Mouse (Mus musculus) layer of hippocampus, postnatal 36 days (tissue): ENCODE results near the gene Rasal2. TPM values are rescaled to one million over a fixed set of nuclear protein-coding genes. Genes with fewer than 3 reads are reported as not detected.

Experiments used
- DNase-seq, 2 experiments: peaks; one replicate each; pipeline ENCODE4 v3.0.0; 2022
- total RNA-seq, 2 experiments: library from RNA; stranded (reverse); gene quantifications; 2 replicates each; pipeline ENCODE4 v1.2.3; 2021

The Rasal2 gene
- total RNA-seq, 2 experiments from 2014 or later: 73.6 to 99.1 TPM

DNA sequence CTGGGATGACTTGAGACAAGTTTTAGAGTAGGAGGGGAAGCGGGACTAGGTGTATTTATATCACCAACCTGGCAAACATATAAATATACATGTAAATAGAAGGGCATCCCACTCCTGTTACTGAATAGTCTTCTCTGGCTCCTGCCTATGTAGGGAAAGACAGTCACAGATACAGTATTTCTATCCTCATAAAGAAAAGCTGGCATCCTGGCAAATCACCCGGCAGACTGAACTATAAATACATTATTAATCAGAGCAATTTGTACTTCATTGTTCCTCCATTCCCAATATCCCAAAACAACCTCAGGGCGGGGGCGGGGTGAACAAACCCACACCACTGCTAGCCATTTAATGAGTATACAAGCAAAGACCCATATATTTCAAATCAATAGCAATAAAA, 26.7 kb upstream of the Rasal2 start:
- peak in 1 of 2 experiments; percentile 16 for DNase-seq

DNA sequence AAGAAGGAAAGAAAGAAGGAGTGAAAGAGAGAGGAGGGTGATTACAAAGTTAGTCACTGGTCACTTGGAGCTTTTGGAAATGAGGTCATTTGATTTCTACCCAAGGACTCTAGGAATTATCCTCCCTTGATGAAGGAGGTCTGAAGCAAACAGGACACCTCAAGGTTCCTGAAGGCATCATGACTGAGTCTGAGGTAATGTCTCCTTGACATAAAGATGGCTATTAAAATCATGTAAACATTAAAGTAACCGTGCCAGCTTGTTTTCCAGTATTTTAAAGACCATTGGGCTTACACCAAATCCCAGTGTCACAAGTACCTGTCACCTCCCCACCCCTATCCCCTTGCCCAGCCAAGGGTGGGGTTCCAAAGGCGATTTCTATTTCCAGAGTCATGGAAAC, 25.9 kb upstream of the Rasal2 start:
- DNase-seq: no peak

DNA sequence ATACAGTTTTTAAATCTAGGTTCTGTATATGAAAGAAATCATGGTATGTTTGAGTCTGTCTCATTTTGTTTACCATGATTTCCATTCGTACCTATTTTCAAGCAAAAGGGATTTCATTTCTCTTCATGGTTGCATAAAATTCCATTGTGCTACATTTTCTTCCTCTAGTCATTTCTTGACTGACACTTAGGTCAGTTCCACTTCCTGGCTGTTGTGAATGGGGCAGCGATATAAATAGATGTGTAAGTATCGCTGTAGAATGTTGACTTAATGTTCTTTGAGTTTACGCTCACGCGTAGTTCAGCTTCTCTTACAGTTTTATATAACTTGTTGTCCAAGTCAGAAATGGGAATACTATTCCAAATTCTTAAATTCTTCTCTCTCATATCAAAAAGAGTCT, 23.5 kb upstream of the Rasal2 start:
- DNase-seq: no peak

DNA sequence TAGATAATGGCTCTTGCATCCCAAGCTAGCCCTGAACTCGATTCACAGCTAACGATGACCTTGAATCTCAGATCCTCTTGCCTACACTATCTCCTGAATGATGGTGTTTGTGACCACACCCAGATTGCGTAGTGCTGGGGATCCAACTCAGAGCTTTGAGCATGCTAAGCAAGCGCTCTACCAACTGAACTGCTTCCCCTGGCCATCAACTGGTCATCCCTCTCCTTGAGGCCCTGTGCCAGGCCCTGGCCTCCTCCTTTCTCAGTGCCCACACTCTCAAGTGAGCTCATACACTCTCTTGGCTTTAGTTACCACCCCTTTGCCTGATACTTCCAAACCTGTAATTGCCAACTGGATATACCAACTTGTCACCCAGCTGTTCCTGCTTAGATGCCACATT, 22.0 kb upstream of the Rasal2 start:
- DNase-seq: no peak

DNA sequence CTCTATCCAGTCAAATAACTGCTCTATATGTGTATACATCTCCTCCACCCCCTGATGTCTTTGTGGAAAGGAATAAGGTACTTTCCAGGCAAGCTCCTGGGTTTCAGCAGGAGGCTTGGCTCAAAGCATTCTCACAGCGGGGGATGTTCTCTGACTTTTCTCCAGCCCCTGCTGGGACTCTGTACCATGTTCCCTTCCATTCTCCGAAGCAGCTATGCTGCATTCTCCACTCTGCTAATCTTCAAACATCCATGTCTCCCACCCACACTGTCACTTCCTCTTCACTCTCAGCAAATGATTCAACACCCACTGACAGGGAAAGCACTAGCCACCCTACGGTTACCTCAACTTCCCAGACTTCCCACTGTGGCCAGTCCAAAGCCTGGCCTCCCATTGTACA, 20.9 kb upstream of the Rasal2 start:
- DNase-seq: no peak

DNA sequence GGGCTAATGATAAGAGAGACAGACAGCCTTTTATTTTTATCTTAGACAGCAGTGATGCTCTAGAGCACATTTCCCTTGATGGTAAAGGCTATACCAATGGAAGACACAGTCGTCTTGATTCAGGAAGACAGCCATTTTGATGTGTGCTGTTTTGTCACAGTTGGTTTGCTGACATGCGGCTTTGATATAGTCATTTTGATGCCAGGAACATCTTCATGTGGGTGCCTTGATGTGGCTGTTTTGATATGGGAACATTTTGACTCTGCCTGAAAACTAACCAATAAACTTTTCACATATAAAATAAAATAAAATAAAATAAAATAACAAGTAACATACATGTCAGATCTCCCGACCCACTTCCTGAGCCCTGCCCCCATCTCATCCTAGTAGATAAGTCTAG, 16.0 kb upstream of the Rasal2 start:
- DNase-seq: no peak

DNA sequence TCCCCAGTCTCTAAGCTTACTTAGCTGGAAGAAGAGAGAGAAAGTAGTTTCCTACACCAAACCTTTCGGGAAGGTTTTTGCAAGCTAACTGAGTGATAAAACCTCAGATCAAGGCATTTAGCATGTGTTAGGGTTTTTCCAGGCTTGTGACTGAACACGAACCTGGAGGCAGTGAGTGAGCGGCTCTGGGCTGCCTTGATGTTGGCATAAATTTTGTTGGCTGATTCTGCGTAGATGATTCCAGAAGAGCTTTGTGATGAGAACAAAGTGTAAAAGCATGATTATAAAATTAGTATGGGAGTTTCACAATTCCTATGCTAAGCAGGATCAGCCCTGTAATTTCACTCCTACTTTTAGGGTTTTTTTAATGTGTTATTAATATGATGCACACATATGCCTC, 15.2 kb upstream of the Rasal2 start:
- DNase-seq: peak in 1 of 2 experiments; percentile 39

DNA sequence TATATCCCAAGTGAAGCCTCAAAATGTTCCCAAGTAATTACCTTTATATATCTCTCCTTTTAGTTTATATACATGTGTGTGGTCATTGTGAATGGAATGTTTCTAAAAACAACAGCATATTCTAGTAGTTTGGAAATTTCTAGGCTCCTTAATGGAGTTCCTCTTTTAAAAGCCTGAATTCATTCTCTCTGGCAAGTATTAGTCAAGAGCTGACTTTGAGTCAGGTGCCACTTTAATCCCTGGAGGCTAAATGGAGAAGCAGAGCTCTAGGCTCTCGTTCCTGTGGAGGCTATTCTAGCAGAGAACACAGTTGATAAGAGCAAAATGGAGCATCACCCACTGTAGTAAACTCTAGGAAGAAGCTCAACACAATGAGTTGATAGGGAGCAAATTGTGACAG, 14.5 kb upstream of the Rasal2 start:
- no peak for DNase-seq

DNA sequence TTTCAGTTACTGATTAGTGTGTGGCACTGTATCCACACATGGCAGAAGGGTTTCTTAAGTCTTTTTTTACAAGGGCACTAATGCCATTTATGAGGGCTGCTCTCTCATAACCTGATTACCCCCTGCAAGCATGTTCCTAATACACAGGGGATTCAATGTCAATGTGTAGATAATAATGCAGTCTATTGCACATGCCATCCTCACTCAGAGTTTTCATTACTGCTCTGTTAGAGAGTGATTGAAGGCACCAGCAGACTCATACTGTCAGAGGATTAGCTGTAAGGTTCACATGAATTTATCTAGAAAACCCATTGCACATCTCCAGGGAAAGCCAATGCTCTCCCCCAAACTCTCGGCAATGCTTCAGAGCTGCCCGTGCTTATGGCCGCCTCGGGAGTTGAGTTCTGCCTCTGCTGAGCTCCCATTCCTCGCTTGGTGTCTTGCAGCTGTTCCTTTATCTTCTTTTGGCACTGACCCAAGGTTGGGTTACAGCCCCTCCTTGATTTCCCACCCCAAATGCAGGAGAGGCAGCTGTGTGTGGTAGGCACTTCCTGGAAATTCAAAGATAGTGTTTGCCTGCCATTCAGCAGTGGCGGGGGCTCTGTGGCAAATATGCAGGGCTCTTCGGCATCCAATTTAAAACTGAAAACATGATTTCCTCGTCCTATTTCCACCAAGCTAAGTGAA, 13.5 kb upstream of the Rasal2 start:
- no peak for DNase-seq

DNA sequence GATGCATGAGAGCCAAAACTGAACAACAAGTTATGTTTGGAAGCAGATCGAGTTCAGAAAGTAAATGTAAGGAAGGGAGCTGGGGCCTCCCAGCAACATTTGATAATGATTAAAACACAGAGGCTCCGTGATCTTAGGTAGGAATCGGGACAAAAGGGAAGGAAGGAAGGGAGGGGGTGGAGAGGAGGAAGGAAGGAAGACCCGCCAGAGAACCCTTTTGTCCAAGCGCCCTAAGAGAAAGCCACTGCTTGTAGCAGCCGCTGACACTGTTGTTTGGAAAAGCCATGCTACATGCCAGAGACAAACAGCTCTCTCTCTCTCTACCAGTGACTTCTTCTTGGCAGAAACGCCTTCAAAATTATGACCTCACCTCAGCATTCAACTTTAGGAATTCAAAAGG, 5.5 kb upstream of the Rasal2 start:
- DNase-seq: no peak

DNA sequence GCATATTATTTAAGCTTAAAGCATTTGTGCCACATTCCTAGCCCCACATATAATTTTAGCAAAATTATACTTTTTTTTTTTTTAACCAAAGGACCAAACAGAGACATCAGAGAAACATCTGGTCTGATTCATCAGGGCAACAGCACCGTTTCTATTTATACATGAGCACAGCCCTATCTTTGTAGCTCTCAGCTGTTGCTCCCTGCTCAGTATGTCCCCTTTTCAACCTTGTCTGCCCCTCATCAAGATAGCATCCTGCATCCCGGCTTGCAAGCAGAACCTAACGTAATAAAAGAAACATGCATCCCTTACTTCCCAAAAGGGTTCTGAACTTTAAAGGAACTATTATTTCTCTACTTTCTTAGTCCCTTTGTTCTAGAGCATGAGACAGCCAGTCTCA, 5.0 kb upstream of the Rasal2 start:
- no peak for DNase-seq

DNA sequence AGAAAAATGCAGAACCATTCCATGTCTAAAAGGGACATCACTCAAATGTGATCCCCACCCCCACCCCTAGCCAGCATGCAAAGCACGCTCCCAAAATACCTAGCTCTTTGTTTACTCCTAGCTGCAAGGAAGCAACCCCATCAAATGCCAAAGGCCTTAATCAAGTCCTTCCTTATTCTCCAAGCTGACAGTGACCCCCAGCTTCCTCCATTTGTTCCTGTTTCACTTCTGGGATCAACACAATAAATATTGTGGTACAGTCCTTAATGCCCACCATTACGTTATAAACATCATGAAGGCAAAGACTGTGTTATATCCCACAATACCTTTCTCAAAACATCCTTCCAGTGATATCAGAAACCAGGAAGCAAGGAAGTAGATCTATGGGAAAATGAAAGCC, 4.2 kb upstream of the Rasal2 start:
- no peak for DNase-seq

DNA sequence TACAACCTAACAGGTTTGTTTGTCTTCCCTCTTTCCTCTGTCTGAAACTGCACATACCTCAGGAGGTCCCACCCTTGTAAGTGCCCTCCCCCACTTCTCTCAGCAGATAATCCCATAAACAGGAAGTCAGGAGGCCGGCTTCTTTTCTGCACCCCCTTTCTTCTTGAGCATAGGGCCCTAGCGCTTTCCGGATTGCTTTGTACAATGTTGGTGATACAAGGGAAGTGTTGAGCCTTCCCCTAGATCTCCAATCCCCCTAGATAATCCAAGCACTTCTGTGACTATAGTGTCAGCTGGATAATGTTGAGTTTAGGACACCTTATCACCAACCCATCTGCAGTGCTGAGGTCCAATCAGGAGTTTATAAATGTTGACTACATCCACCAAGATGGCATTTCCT, 3.4 kb upstream of the Rasal2 start:
- no peak for DNase-seq

DNA sequence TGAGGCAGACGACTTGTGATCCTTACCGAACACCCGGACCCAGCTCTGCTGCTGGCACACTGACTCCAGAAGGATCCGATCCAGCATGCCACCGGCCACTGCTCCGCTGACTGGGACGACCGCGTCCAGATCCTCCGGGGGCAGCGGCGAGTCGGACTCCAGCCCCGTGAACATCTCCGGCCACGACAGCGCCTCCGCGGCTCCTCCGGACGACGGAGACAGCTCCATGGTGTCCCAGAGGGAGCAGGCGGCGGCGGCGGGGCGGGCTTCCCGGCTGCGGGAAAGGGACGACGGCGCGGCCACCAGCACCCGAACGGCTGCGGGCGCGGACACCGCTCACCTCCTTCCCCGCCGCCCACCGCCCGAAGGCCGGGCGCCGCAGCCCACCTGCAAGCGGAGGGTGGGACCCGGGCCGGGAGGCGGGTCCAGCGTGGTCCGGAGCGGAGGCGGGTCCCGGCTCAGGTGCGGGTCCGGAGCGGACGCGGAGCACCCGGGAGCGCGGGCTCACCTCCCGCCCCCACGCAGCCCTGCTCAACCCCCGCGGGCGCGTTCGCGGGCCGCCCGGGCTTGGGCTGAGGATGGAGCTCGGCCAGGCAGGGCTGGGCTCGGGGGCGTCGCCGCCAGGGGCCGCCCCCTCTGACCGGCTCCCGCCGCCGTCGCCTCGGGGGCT, 549 bp downstream of the Rasal2 start:
- peak; percentile 60 to 69 for DNase-seq

DNA sequence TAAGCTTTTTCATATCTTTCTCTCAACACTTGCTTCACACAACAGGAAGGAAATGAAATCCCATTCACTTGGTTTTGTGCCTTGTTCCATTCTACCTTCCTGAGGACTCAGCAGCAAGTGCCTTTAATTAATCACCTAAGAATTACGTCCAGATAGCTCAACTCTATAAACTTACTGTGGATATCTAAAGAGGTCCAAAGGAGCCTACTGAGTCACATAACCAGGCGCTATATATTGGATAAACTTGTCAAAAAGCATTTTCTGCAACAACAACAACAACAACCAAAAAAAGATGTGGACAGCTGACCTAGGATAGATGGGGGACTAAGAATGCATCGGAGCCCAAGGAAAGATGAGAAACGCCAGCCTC, 1.1 kb downstream of the Rasal2 start:
- DNase-seq: no peak

DNA sequence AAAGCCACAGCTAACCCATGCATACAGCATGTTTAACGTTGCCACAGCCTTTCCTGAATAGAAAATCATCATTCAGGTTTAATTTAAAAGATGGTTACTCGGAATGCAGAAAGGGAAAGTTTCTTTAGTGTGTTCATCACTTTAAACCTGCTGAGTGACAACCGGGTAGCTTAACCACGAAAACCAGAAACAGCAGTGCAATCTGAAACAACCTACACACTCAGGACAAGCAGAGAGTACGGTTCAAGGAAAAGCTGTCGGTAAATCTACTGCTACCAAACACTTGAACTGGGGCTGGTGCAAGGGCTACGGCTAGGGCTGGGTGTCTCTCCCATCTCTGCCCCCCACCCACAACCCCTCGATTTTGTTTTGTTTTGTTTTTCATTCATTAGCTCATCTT, 1.5 kb downstream of the Rasal2 start:
- no peak for DNase-seq

DNA sequence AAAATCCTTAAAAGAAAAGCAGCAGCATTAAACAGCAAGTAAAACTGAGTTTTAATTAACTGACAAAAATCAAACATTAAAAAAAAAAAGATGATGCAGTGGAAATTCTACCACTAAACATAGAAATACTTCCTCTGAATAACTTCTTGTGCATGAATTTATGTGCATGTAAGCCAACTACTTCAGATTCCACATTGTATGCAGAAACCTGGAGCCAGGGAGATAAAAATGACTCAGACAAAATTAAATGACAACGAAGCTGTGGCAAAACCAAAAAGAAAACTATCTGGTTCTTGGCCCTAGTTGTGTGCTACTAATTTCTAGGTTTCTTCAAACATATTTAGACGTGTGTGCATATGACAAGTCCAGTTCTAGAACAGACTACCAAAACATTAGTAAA, 2.7 kb downstream of the Rasal2 start:
- no peak for DNase-seq

DNA sequence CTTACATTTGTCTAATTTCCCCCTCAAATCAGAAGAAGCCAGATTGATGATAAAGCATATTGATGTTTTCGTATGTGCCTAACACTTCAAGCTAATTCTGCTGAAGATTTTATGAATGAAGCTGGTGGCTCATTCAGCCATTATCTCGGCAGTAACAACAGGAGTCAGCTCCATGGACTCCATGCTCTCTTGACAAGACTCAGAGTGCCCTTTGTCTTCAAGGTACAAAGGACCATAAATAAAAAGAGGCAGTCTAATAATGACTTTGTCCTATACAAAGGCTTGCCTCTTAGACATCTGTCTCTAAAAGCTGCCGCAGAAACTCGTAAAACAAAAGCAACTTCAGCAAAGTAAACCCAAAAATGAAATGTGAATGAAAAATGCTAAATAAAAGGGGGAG, 24.4 kb downstream of the Rasal2 start:
- no peak for DNase-seq

DNA sequence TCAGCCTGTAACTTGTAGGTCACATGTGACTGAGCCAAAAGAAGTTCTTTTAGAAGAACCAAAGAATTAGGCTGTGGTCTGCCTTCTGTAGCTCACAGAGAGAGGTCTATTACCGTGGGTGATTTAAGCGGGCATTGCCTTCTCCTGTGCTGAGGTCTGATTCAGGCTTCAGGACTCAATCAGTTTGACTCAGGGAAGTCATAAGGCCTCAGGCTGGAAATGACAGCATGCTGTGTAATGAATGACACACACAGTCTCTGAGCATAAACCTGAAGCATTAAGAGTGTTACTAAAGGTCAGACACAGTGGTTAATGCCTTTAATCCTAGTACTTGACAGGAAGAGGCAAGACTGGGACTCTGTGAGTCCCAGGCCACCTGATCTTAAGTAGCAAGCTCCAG, 31.7 kb downstream of the Rasal2 start:
- no peak for DNase-seq

DNA sequence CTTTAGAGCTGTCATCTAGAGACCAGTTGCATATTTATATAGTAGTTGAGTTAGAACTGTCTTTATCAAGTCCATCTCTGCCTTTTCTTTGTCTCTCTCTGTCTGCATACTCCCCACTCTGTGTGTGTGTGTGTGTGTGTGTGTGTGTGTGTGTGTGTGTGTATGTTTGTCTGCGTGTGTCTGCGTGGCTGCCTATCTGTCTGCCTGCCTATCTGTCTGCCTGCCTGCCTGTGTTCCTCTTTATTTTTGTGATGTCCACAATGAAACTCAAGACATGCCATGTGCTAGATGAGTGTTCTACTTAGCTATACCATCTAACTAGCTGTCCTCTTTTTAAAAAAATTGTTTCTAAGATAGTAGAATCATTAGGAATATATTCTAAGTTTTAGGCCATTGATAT, 42.0 kb downstream of the Rasal2 start:
- DNase-seq: no peak

DNA sequence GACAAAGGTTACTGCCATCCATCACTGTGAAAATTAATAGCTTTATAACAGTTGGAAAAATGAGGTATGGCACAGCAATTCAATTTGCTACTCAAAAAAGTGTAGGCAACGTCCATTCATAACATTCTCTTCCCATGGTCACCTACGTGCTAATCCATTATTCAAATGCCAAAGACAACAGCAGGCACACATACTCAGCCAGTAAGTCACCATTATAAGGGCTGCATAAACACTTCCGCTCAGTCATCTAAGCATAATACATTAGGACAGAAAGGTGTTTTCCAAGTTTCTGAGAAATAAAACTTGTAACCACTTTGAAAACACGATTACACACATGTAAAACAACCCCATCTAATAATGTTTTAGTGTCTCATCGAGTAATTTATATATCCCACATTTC, 44.1 kb downstream of the Rasal2 start:
- DNase-seq: no peak

DNA sequence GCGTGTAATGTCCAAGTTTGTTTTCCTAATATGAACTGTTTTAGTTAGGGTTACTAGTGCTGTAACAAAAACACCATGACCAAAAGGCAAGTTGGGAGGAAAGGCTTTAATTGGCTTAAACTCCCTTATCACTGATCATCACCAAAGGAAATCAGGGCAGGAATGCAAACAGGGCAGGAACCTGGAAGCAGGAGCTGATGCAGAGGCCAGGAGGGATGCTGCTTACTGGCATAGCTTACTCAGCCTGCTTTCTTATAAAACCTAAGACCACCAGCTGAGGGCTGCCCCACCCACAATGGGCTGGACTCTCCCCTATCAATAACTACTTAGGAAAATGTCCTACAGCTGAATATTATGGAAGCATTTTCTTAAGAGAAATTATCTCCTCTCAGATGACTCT, 65.7 kb downstream of the Rasal2 start:
- DNase-seq: no peak

DNA sequence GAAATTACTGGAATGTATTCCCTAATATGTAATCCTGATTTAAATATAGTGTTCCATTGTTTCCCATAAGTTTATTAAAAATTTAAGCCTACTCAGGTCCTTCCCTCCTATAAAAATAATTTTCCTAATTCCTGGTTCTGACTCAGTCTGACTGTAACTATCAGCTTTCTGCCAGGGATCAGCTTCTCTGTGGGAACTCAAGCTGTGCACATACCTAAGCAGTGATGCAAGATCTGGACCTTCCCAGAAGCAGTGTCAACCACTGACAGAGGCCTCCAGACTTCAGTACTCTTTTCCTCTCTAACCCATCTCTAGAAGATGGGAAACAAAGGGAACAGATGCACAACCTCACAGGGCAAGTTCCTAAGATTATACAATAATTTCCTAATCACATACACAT, 68.9 kb downstream of the Rasal2 start:
- no peak for DNase-seq

DNA sequence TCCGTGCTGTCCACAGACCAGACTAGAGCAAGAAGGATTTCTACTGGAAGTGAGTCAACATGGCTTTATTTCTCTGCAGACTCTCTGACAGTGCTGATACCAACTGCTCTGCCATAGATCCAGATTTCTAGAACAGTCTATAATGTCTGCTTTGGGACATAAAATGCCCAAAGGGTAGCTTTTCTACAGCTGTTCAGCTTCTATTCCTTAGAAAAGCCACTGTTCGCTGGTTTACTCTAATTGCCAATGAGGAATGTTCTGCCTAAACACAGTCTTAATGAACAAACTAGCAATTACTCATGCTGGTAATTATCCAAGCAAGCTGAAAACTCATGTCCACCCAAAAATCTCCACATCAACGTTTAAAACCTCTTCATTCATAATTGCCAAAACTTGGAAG, 77.6 kb downstream of the Rasal2 start:
- no peak for DNase-seq

DNA sequence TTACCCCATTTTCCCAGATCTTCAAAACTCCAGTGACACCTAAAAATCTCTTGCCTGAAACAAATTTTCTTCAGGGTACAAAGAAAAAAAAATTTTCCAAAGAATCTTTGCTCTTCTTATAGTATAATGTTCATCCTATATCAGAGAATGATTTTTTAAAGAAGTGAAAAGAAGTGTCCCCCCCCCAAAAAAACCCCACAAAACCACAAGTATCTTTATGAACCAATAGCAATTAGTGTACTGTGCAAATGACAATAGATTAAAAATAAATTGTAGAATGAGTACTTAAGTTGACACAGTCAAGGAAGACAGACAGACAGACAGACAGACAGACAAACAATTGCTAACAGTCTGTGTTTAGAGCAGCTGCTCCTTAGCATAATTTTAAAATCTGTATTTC, 84.3 kb downstream of the Rasal2 start:
- no peak for DNase-seq
